In the genomic region with DNA sequence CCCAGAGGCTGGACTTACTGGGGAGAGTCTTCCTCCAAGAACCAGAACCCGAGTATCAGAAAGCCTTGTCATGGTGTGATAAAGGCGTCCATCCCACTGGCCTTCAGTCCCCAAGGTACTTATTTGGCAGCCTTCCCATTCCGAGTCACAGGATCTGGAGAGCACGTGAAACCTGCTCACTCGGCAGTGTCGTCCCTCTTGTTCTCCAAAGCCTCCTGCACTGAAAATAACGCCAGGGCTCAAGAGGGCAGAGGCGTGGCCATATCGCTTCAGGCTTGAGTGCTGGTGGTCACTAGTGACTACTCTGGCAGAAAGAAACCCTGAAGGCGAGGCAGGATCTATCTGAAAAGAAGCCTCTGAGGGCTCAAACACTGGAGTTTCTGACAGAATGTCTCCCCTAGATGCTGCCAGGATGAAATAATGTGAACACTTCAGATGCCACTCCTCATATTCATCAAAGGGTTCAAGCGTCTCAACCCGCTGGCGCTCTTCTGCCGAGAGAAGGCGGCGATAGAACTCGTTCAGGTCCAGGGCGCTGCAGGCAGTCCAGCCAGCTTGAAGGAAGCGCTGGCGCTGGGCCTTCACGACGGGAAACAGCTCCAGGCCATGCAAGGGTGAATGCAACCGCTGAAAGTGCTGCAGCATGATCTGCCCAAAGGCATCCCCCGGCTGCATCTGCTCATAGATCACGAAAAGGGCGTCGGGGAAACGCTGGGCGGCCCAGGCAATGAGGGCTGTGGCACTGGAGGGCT, we compare ENCODE assay signal across 7 mouse cellular contexts. TPM values are rescaled to one million over a fixed set of nuclear protein-coding genes. Genes with fewer than 3 reads are reported as not detected.
A peak's percentile ranks its signal among the peaks of the same experiment; 100 is the strongest.
DNase-seq lines count a peak whose midpoint lies in the region; ATAC-seq and TF ChIP-seq lines count a peak whose summit lies in the region.

No protein-coding gene starts in this region.

- WGBS in heart, embryonic 14.5 days = 32% methylated on average over 29 of the region's 29 CpGs
- 43% methylated on average over 29 of the region's 29 CpGs for WGBS in kidney, postnatal 0 days

- H3K27ac ChIP-seq in ES-Bruce4 (ENCODE audit: insufficient read depth, low read length) = peak overlapping the region; percentile 75
- peak overlapping the region; percentile 96 for H3K27ac ChIP-seq in cortical plate, adult 2 months (ENCODE audit: insufficient read depth, low read length)
- H3K27ac ChIP-seq in heart, embryonic 14.5 days (replicated peaks in 1 of 2; ENCODE audit: control insufficient read depth in 1 of 2, insufficient read depth in 1 of 2, low read depth in 2 of 2, low read length in 2 of 2) = peak overlapping the region; percentile 93 to 99
- peak overlapping the region; percentile 98 for H3K27ac ChIP-seq in kidney, postnatal 0 days

- ATAC-seq in heart, embryonic 14.5 days (ENCODE audit: insufficient number of reproducible peaks, insufficient read depth, low FRiP score, low read depth) = peak; percentile 10; the same call in 1 of the 2 replicates
- peak; percentile 40 for ATAC-seq in kidney, postnatal 0 days (replicated peaks; ENCODE audit: low FRiP score, low read depth)

- no peak for TF ChIP-seq POLR2A in ES-Bruce4 (IDR thresholded peaks at IDR 0.05; ENCODE audit: insufficient read depth, low read length)
- TF ChIP-seq POLR2A in cortical plate, adult 2 months (IDR thresholded peaks at IDR 0.05; ENCODE audit: extremely low read depth, insufficient read depth, low read length) = no peak

- peak overlapping the region; percentile 79 for H3K9ac ChIP-seq in ES-Bruce4 (ENCODE audit: low read depth, poor library complexity, severe bottlenecking)
- peak overlapping the region; percentile 94 for H3K9ac ChIP-seq in heart, embryonic 14.5 days (ENCODE audit: low read length)
- H3K9ac ChIP-seq in kidney, postnatal 0 days (ENCODE audit: low read depth, low read length) = peak overlapping the region; percentile 84

- peak overlapping the region; percentile 95 for H3K4me2 ChIP-seq in heart, embryonic 14.5 days (ENCODE audit: low read length)
- H3K4me2 ChIP-seq in kidney, postnatal 0 days (ENCODE audit: low read length) = peak overlapping the region; percentile 86

- no peaks in the 10 kb centered on the region for H3K9me3 ChIP-seq in ES-Bruce4 (replicated peaks; ENCODE audit: control insufficient read depth, insufficient read depth, low read length, poor library complexity, severe bottlenecking)
- H3K9me3 ChIP-seq in heart, embryonic 14.5 days (ENCODE audit: control insufficient read depth, low read length) = no peaks in the 10 kb centered on the region
- no peaks in the 10 kb centered on the region for H3K9me3 ChIP-seq in kidney, postnatal 0 days (replicated peaks; ENCODE audit: low read length)

- no peak for TF ChIP-seq CTCF in ES-Bruce4 (IDR thresholded peaks at IDR 0.05; ENCODE audit: low read depth, low read length)
- no peak for TF ChIP-seq CTCF in cortical plate, adult 2 months (IDR thresholded peaks at IDR 0.05; ENCODE audit: extremely low read depth, insufficient read depth, low read length)
- TF ChIP-seq CTCF in kidney, postnatal 0 days (IDR thresholded peaks at IDR 0.05; ENCODE audit: low read depth) = no peak

- peak; percentile 62 for DNase-seq in ZHBTc4 (ENCODE audit: low read depth, low spot score)
- peak; percentile 47 for DNase-seq in kidney, postnatal 0 days (ENCODE audit: low spot score)
- DNase-seq in lung, postnatal 14 days = peak; percentile 32
- DNase-seq in retina, postnatal 7 days (ENCODE audit: low read depth, low spot score) = peak; percentile 20

- H3K27me3 ChIP-seq in ES-Bruce4 (ENCODE audit: control insufficient read depth, insufficient read depth, low read length, poor library complexity, severe bottlenecking) = no peaks in the 10 kb centered on the region
- no peaks in the 10 kb centered on the region for H3K27me3 ChIP-seq in heart, embryonic 14.5 days (ENCODE audit: control insufficient read depth, insufficient read depth, low read length)
- no peaks in the 10 kb centered on the region for H3K27me3 ChIP-seq in kidney, postnatal 0 days (ENCODE audit: insufficient read depth, low read length)

- peaks cover 1% of the 10 kb centered on the region for H3K4me1 ChIP-seq in ES-Bruce4 (ENCODE audit: control insufficient read depth, insufficient read depth, low read length)
- peaks cover 7% of the 10 kb centered on the region for H3K4me1 ChIP-seq in cortical plate, adult 2 months (ENCODE audit: control insufficient read depth, insufficient read depth, low read length)
- H3K4me1 ChIP-seq in heart, embryonic 14.5 days (ENCODE audit: control insufficient read depth in 2 of 2, insufficient read depth in 2 of 2, low read length in 2 of 2) = peaks cover 10 to 30% of the 10 kb centered on the region in 2 experiments
- H3K4me1 ChIP-seq in kidney, postnatal 0 days (replicated peaks; ENCODE audit: insufficient read depth, low read length) = 0 out of 2 replicates have a peak, but pooled peaks cover 5% of the 10 kb centered on the region

- no peak for TF ChIP-seq EP300 in ES-Bruce4 (IDR thresholded peaks at IDR 0.05; ENCODE audit: insufficient read depth, low read depth, low read length)

- H3K4me3 ChIP-seq in ES-Bruce4 (ENCODE audit: low read depth, low read length) = peak overlapping the region; percentile 81
- H3K4me3 ChIP-seq in cortical plate, adult 2 months (ENCODE audit: insufficient read depth, low read length) = peak overlapping the region; percentile 56
- H3K4me3 ChIP-seq in heart, embryonic 14.5 days (ENCODE audit: control insufficient read depth in 1 of 2, insufficient read depth in 1 of 2, low read depth in 1 of 2, low read length in 2 of 2) = peak overlapping the region; percentile 71 to 89
- peak overlapping the region; percentile 65 for H3K4me3 ChIP-seq in kidney, postnatal 0 days (replicated peaks; ENCODE audit: low read depth, low read length)

- peaks cover 11% of the 10 kb centered on the region for H3K36me3 ChIP-seq in ES-Bruce4 (ENCODE audit: control insufficient read depth, insufficient read depth, low read length, poor library complexity, severe bottlenecking)
- H3K36me3 ChIP-seq in heart, embryonic 14.5 days (ENCODE audit: control insufficient read depth, insufficient read depth, low read length) = peaks cover 27% of the 10 kb centered on the region
- 0 out of 2 replicates have a peak, but pooled peaks cover 2% of the 10 kb centered on the region for H3K36me3 ChIP-seq in kidney, postnatal 0 days (ENCODE audit: insufficient read depth, low read length)

RNA-seq across cellular contexts. Expression of a gene that starts 0.8 kb away (rescaled TPM):
- 11.1 and 12.2 TPM in 2 replicates for polyA plus RNA-seq in ES-Bruce4 (2011; ENCODE audit: insufficient read depth, insufficient read length, low read depth, missing spikeins)
- polyA plus RNA-seq in cortical plate, adult 2 months (2012; rRNA removed) = 17.0 and 19.6 TPM in 2 replicates
- 14.7 and 15.6 TPM in 2 replicates for polyA plus RNA-seq in heart, embryonic 14.5 days (2014; fragmentation: Nextera tagmentation; extraction: Ambion mirVana)
- 21.1 and 21.2 TPM in 2 replicates for polyA plus RNA-seq in kidney, postnatal 0 days (2015; fragmentation: Nextera tagmentation; extraction: Ambion mirVana)

RNA-seq across cellular contexts. Expression of a gene that starts 1.0 kb away (rescaled TPM):
- 3.1 and 3.3 TPM in 2 replicates for polyA plus RNA-seq in ES-Bruce4 (2011; ENCODE audit: insufficient read depth, insufficient read length, low read depth, missing spikeins)
- 4.8 and 6.3 TPM in 2 replicates for polyA plus RNA-seq in cortical plate, adult 2 months (2012; rRNA removed)
- 16.9 TPM in 2 replicates for polyA plus RNA-seq in heart, embryonic 14.5 days (2014; fragmentation: Nextera tagmentation; extraction: Ambion mirVana)
- 26.7 and 28.4 TPM in 2 replicates for polyA plus RNA-seq in kidney, postnatal 0 days (2015; fragmentation: Nextera tagmentation; extraction: Ambion mirVana)

RNA-seq across cellular contexts. Expression of a gene that starts 29.8 kb away (rescaled TPM):
- not detected in 2 replicates for polyA plus RNA-seq in ES-Bruce4 (2011; ENCODE audit: insufficient read depth, insufficient read length, low read depth, missing spikeins)
- 0.58 and 0.62 TPM in 2 replicates for polyA plus RNA-seq in cortical plate, adult 2 months (2012; rRNA removed)
- not detected in 2 replicates for polyA plus RNA-seq in heart, embryonic 14.5 days (2014; fragmentation: Nextera tagmentation; extraction: Ambion mirVana)
- 0.43 and 0.66 TPM in 2 replicates for polyA plus RNA-seq in kidney, postnatal 0 days (2015; fragmentation: Nextera tagmentation; extraction: Ambion mirVana)

RNA-seq across cellular contexts. Expression of a gene that starts 31.0 kb away (rescaled TPM):
- polyA plus RNA-seq in ES-Bruce4 (2011; ENCODE audit: insufficient read depth, insufficient read length, low read depth, missing spikeins) = 42.5 and 52.4 TPM in 2 replicates
- 31.3 and 34.5 TPM in 2 replicates for polyA plus RNA-seq in cortical plate, adult 2 months (2012; rRNA removed)
- polyA plus RNA-seq in heart, embryonic 14.5 days (2014; fragmentation: Nextera tagmentation; extraction: Ambion mirVana) = 31.5 and 33.5 TPM in 2 replicates
- polyA plus RNA-seq in kidney, postnatal 0 days (2015; fragmentation: Nextera tagmentation; extraction: Ambion mirVana) = 27.6 and 29.2 TPM in 2 replicates

RNA-seq across cellular contexts. Expression of a gene that starts 31.5 kb away (rescaled TPM):
- 6.1 and 6.4 TPM in 2 replicates for polyA plus RNA-seq in ES-Bruce4 (2011; ENCODE audit: insufficient read depth, insufficient read length, low read depth, missing spikeins)
- 3.5 TPM in 2 replicates for polyA plus RNA-seq in cortical plate, adult 2 months (2012; rRNA removed)
- 6.2 and 6.4 TPM in 2 replicates for polyA plus RNA-seq in heart, embryonic 14.5 days (2014; fragmentation: Nextera tagmentation; extraction: Ambion mirVana)
- polyA plus RNA-seq in kidney, postnatal 0 days (2015; fragmentation: Nextera tagmentation; extraction: Ambion mirVana) = 10.6 and 10.8 TPM in 2 replicates

Comparison
In these comparisons a context has a peak if more than half of its experiments do, and no peak if none do; other contexts are left out.
1. Peak in every context shown above with its lines: DNase-seq, ATAC-seq, H3K4me3 ChIP-seq and H3K27ac ChIP-seq.